33 mouse cellular contexts compared by ENCODE assay signal in the genomic region with DNA sequence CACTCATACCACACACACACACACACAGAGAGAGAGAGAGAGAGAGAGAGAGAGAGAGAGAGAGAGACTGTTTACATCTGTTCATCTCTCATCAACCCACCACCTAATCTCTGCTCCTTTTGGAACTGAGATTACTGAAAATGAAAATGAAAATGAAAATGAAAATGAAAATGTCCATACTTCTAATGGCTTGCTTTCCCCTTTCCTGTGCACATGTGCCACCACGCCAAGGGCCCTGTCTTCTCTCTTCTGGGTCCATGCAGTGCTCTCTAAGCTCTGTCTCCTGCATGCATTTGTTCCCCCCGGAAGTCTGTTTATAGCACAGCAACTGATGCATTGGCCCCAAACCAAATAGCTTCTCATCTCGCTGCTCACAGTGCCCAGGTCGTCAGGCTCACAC. TPM values are rescaled to one million over a fixed set of nuclear protein-coding genes. Genes with fewer than 3 reads are reported as not detected.
DNase-seq lines count a peak whose midpoint lies in the region; ATAC-seq and TF ChIP-seq lines count a peak whose summit lies in the region.
"Had no signal": no experiment of that assay in that cellular context is flagged by ENCODE, and none has a peak within 500 bp of the region (broad histone marks: within the 10 kb centered on the region; RNA-seq: fewer than 3 reads in every experiment).

No protein-coding gene starts in this region.

- in situ Hi-C loops in CH12.LX (cut with MboI; ENCODE audit: low pct_ligation_motif_present, low pct_unique_long_range_greater_than_20kb, low sequenced_read_pairs) = loop anchor here (25.0 kb wide), 1 partner anchor 481 kb away; no protein-coding TSS in a partner anchor

- H3K9ac ChIP-seq in lung, postnatal 0 days (replicated peaks; ENCODE audit: low read depth) = no peak overlapping the region
- H3K9ac ChIP-seq in CH12.LX (ENCODE audit: insufficient read depth, low read depth) = 0 out of 2 replicates have a peak overlapping the region, but pooled peaks have one; percentile 23
- H3K9ac ChIP-seq: forebrain, embryonic 13.5 days; hindbrain, embryonic 12.5 days; hindbrain, embryonic 15.5 days had no signal

- H3K36me3 ChIP-seq in lung, postnatal 0 days (ENCODE audit: insufficient read depth, low read length) = no peaks in the 10 kb centered on the region
- H3K36me3 ChIP-seq in CH12.LX (replicated peaks in 1 of 2; ENCODE audit: control insufficient read depth in 1 of 2, insufficient read depth in 1 of 2, low read length in 1 of 2) = no peaks in the 10 kb centered on the region
- H3K36me3 ChIP-seq in splenic B cell, adult 2 months (ENCODE audit: control insufficient read depth, insufficient read depth, low read length, poor library complexity, severe bottlenecking) = no peaks in the 10 kb centered on the region
- H3K36me3 ChIP-seq: forebrain, embryonic 10.5 days; hindbrain, embryonic 12.5 days; hindbrain, embryonic 15.5 days had no signal

- H3K9me3 ChIP-seq in lung, postnatal 0 days (ENCODE audit: low read length) = no peaks in the 10 kb centered on the region
- no peaks in the 10 kb centered on the region for H3K9me3 ChIP-seq in CH12.LX (replicated peaks; ENCODE audit: low read length)
- H3K9me3 ChIP-seq: forebrain, embryonic 10.5 days; forebrain, embryonic 13.5 days; hindbrain, embryonic 12.5 days; hindbrain, embryonic 15.5 days had no signal

- H3K4me2 ChIP-seq in lung, postnatal 0 days (replicated peaks; ENCODE audit: low read depth, low read length) = 0 out of 2 replicates have a peak overlapping the region, but pooled peaks have one; percentile 3
- H3K4me2 ChIP-seq in CH12.LX (ENCODE audit: insufficient read depth, low read depth, poor library complexity, severe bottlenecking) = peak overlapping the region; percentile 82
- H3K4me2 ChIP-seq: forebrain, embryonic 13.5 days; heart, embryonic 11.5 days; hindbrain, embryonic 12.5 days; hindbrain, embryonic 15.5 days had no signal

- TF ChIP-seq EP300 in lung, postnatal 0 days (IDR thresholded peaks at IDR 0.05) = no peak
- peak; percentile 84 for TF ChIP-seq EP300 in CH12.LX (IDR thresholded peaks at IDR 0.05; ENCODE audit: low read length)

- dilution Hi-C loops in CH12.LX (cut with MboI; ENCODE audit: extremely low pct_ligation_motif_present, extremely low pct_unique_long_range_greater_than_20kb, low sequenced_read_pairs) = no loop called here

- DNase-seq in lung, postnatal 0 days (ENCODE audit: low spot score) = no peak
- no peak for DNase-seq in lung, adult 2 months
- peak; percentile 72 for DNase-seq in CH12.LX (ENCODE audit: extremely low read depth)
- DNase-seq in splenic B cell, adult 2 months (ENCODE audit: low read depth, low spot score) = peak; percentile 1
- DNase-seq in testis, postnatal 14 days (ENCODE audit: low spot score) = no peak
- DNase-seq in testis, postnatal 10 days (ENCODE audit: low spot score) = no peak
- DNase-seq: adrenal gland, adult 8-10 months; adrenal gland, postnatal 25 days; B cell, adult 2 months; cerebellum, adult 11-12 months; cerebellum, adult 8-10 months; cerebellum, postnatal 10 days; cerebellum, postnatal 36 days; gastrocnemius, adult 2 months; gastrocnemius, postnatal 14 days had no signal

- no peak for ATAC-seq in lung, postnatal 0 days
- peak; percentile 50 for ATAC-seq in granulocyte monocyte progenitor cell, adult 5-6 weeks (replicated peaks; ENCODE audit: poor library complexity, severe bottlenecking)
- ATAC-seq: activated CD4-positive, CD25-positive, alpha-beta regulatory T cell, adult 4 months; forebrain, embryonic 13.5 days; forebrain, embryonic 16.5 days had no signal

- no peak overlapping the region for H3K4me3 ChIP-seq in lung, postnatal 0 days (ENCODE audit: low read depth, low read length)
- no peak overlapping the region for H3K4me3 ChIP-seq in lung, adult 2 months (replicated peaks; ENCODE audit: extremely low read depth, low read depth, low read length)
- peak overlapping the region in 2 of 3 experiments; percentile 11 to 38 for H3K4me3 ChIP-seq in CH12.LX (replicated peaks in 1 of 3; ENCODE audit: low read depth in 2 of 3, low read length in 2 of 3, poor library complexity in 1 of 3)
- H3K4me3 ChIP-seq: forebrain, embryonic 10.5 days; forebrain, embryonic 13.5 days; gastrocnemius, adult 2 months; hindbrain, embryonic 12.5 days; hindbrain, embryonic 15.5 days had no signal

- H3K27ac ChIP-seq in lung, postnatal 0 days (ENCODE audit: low read length) = no peak overlapping the region
- peak overlapping the region; percentile 22 for H3K27ac ChIP-seq in CH12.LX (ENCODE audit: insufficient read depth, low read depth)
- H3K27ac ChIP-seq: forebrain, embryonic 10.5 days; forebrain, embryonic 13.5 days; gastrocnemius, adult 2 months; hindbrain, embryonic 12.5 days; hindbrain, embryonic 15.5 days had no signal

- TF ChIP-seq POLR2A in lung, adult 2 months (IDR thresholded peaks at IDR 0.05; ENCODE audit: borderline replicate concordance, extremely low read depth, low read depth, low read length) = no peak
- no peak for TF ChIP-seq POLR2A in CH12.LX (IDR thresholded peaks at IDR 0.05; ENCODE audit: low read depth, low read length)

- no peaks in the 10 kb centered on the region for H3K27me3 ChIP-seq in lung, postnatal 0 days (replicated peaks; ENCODE audit: insufficient read depth, low read length)
- H3K27me3 ChIP-seq in CH12.LX (replicated peaks) = no peaks in the 10 kb centered on the region
- no peaks in the 10 kb centered on the region for H3K27me3 ChIP-seq in splenic B cell, adult 2 months (ENCODE audit: control insufficient read depth, insufficient read depth, low read length, poor library complexity, severe bottlenecking)
- H3K27me3 ChIP-seq: forebrain, embryonic 13.5 days; hindbrain, embryonic 12.5 days; hindbrain, embryonic 15.5 days had no signal

- 50% methylated on average over 4 of the region's 4 CpGs for WGBS in lung, postnatal 0 days
- WGBS in lung, adult 2 months = 51% methylated on average over 4 of the region's 4 CpGs

- H3K79me2 ChIP-seq in CH12.LX (replicated peaks; ENCODE audit: control insufficient read depth, extremely low read depth, insufficient read depth, poor library complexity, severe bottlenecking) = no peaks in the 10 kb centered on the region

- TF ChIP-seq CTCF in lung, postnatal 0 days (IDR thresholded peaks at IDR 0.05) = no peak
- no peak for TF ChIP-seq CTCF in lung, adult 2 months (IDR thresholded peaks at IDR 0.05; ENCODE audit: insufficient read depth, low read length)
- no peak for TF ChIP-seq CTCF in CH12.LX (conservative IDR thresholded peaks at IDR 0.05 in 1 of 2, IDR thresholded peaks at IDR 0.05 in 1 of 2; ENCODE audit: low read depth in 2 of 2, low read length in 2 of 2)

- H3K4me1 ChIP-seq in lung, postnatal 0 days (ENCODE audit: insufficient read depth, low read depth, low read length) = no peaks in the 10 kb centered on the region
- H3K4me1 ChIP-seq in lung, adult 2 months (ENCODE audit: control insufficient read depth, insufficient read depth, low read length) = no peaks in the 10 kb centered on the region
- peaks cover 9 to 45% of the 10 kb centered on the region in 2 experiments for H3K4me1 ChIP-seq in CH12.LX (ENCODE audit: control insufficient read depth in 1 of 2, insufficient read depth in 2 of 2)
- H3K4me1 ChIP-seq: forebrain, embryonic 10.5 days; forebrain, embryonic 13.5 days; hindbrain, embryonic 12.5 days; hindbrain, embryonic 15.5 days had no signal

- no peak for TF ChIP-seq RAD21 in CH12.LX (IDR thresholded peaks at IDR 0.05; ENCODE audit: low read depth, low read length)

TF ChIP-seq in CH12.LX, 34 proteins besides CTCF, POLR2A, EP300 and RAD21 (continues in another document):
- TF ChIP-seq MAFK (IDR thresholded peaks at IDR 0.05; ENCODE audit: insufficient replicate concordance, low read length) = 0 out of 2 replicates have a peak, but pooled peaks have one; percentile 14
- peak; percentile 92 for TF ChIP-seq ETS1 (conservative IDR thresholded peaks at IDR 0.05; ENCODE audit: low read depth, low read length)
- no peak for TF ChIP-seq ZMIZ1 (IDR thresholded peaks at IDR 0.05; ENCODE audit: low read depth, low read length)
- TF ChIP-seq ZNF384 (IDR thresholded peaks at IDR 0.05; ENCODE audit: low read depth, low read length) = no peak
- no peak for TF ChIP-seq MAZ (IDR thresholded peaks at IDR 0.05; ENCODE audit: low read depth, low read length)
- no peak for TF ChIP-seq E2F4 (IDR thresholded peaks at IDR 0.05; ENCODE audit: insufficient replicate concordance, low read depth, low read length)
- TF ChIP-seq CHD1 (IDR thresholded peaks at IDR 0.05; ENCODE audit: low read depth, low read length) = no peak
- TF ChIP-seq SMC3 (IDR thresholded peaks at IDR 0.05; ENCODE audit: low read depth, low read length) = no peak
- TF ChIP-seq ZC3H11A (IDR thresholded peaks at IDR 0.05; ENCODE audit: low read depth, low read length) = no peak
- no peak for TF ChIP-seq UBTF (IDR thresholded peaks at IDR 0.05; ENCODE audit: low read depth, low read length)
- peak; percentile 40; the same call in 1 of the 2 replicates for TF ChIP-seq JUN (IDR thresholded peaks at IDR 0.05; ENCODE audit: insufficient read depth, low read depth, low read length)
- TF ChIP-seq ZKSCAN1 (IDR thresholded peaks at IDR 0.05; ENCODE audit: borderline replicate concordance, low read depth, low read length) = no peak
- no peak for TF ChIP-seq TBP (conservative IDR thresholded peaks at IDR 0.05; ENCODE audit: low read depth, low read length)
- no peak for TF ChIP-seq RCOR1 (conservative IDR thresholded peaks at IDR 0.05; ENCODE audit: low read depth, low read length)
- no peak for TF ChIP-seq POLR2AphosphoS2 (IDR thresholded peaks at IDR 0.05; ENCODE audit: low read depth, low read length)
- TF ChIP-seq USF1 (IDR thresholded peaks at IDR 0.05; ENCODE audit: low read depth, low read length) = no peak
- peak; percentile 88 for TF ChIP-seq IRF4 (IDR thresholded peaks at IDR 0.05; ENCODE audit: low read depth, low read length)
- TF ChIP-seq HCFC1 (IDR thresholded peaks at IDR 0.05; ENCODE audit: low read depth, low read length) = peak; percentile 38
- TF ChIP-seq KAT2A (IDR thresholded peaks at IDR 0.05; ENCODE audit: insufficient replicate concordance, low read length) = no peak
- TF ChIP-seq MXI1 (IDR thresholded peaks at IDR 0.05; ENCODE audit: low read depth, low read length) = peak; percentile 81; the same call in 1 of the 2 replicates
- 0 out of 2 replicates have a peak, but pooled peaks have one; percentile 34 for TF ChIP-seq CHD2 (IDR thresholded peaks at IDR 0.05; ENCODE audit: low read length)
- TF ChIP-seq PAX5 (IDR thresholded peaks at IDR 0.05; ENCODE audit: low read length) = no peak

RNA-seq across cellular contexts. Expression of a gene that starts 49.2 kb away (rescaled TPM):
- not detected in 2 replicates for polyA plus RNA-seq in lung, postnatal 0 days (2015; fragmentation: Nextera tagmentation; extraction: Ambion mirVana)
- polyA plus RNA-seq in lung, adult 2 months (2012; rRNA removed) = not detected in 2 replicates
- total RNA-seq in CH12.LX (2012; rRNA removed) (not detected in 2 replicates), CH12.LX (2014; rRNA removed) (not detected in 2 replicates)
- polyA plus RNA-seq in CH12.LX (2012; ENCODE audit: insufficient read length, low read depth) = not detected in 2 replicates
- total RNA-seq in granulocyte monocyte progenitor cell, adult 5-6 weeks (2014; fragmentation: Nextera tagmentation) = not detected in 2 replicates
- not detected in 2 replicates for total RNA-seq in granulocyte monocyte progenitor cell, adult 5-6 weeks (2017)
- total RNA-seq: adrenal gland, adult 8-10 months; adrenal gland, postnatal 25 days; gastrocnemius, adult 2 months; gastrocnemius, postnatal 14 days; gastrocnemius, postnatal 4 days; heart, adult 8-10 months; heart, postnatal 25 days; hematopoietic stem cell, adult 5-6 weeks; MEL had no signal
- polyA plus RNA-seq: activated CD4-positive, CD25-positive, alpha-beta regulatory T cell, adult 4 months; brain, embryonic 14.5 days; cortical plate, adult 2 months; embryonic facial prominence, embryonic 11.5 days; forebrain, embryonic 10.5 days; forebrain, embryonic 13.5 days; forebrain, embryonic 16.5 days; heart, embryonic 11.5 days; heart, embryonic 14.5 days; heart, postnatal 0 days; hindbrain, embryonic 12.5 days; hindbrain, embryonic 15.5 days had no signal

Comparison
In these comparisons a context has a peak if more than half of its experiments do, and no peak if none do; other contexts are left out.
1. DNase-seq: peak in CH12.LX (single experiment) and splenic B cell, adult 2 months (single experiment); none in lung, postnatal 0 days (single experiment), lung, adult 2 months (single experiment), testis, postnatal 14 days (single experiment) and testis, postnatal 10 days (single experiment).
2. H3K4me3 ChIP-seq: peak in CH12.LX (2 of 3); none in lung, postnatal 0 days (single experiment) and lung, adult 2 months (single experiment).